Mouse (Mus musculus): ENCODE measurements at regions not wholly inside any gene's neighbourhood (a gene's known extent, or its start where the extent isn't known, plus 50 kb on each side); places are given as distances from the start of the nearest gene placed in this dataset.
"Not testable (repeated sequence)": the region's sequence is repeated elsewhere in the genome, so short reads cannot be mapped to it uniquely, and the experiment has no call there.

- no peak overlapping the region for H3K9ac ChIP-seq (ENCODE audit: low read depth, low read length)
- H3K27me3 ChIP-seq (ENCODE audit: control insufficient read depth, insufficient read depth, low read length) = no peaks in the 10 kb centered on the region
- no peaks in the 10 kb centered on the region for H3K36me3 ChIP-seq (ENCODE audit: control insufficient read depth, insufficient read depth, low read length)
- no peak for TF ChIP-seq CTCF (IDR thresholded peaks at IDR 0.05)
- no peak for TF ChIP-seq EP300 (IDR thresholded peaks at IDR 0.05; ENCODE audit: insufficient read depth, low read depth, low read length)
- no peak for TF ChIP-seq POLR2A (IDR thresholded peaks at IDR 0.05; ENCODE audit: insufficient read depth, low read depth, low read length)
- no peaks in the 10 kb centered on the region for H3K79me2 ChIP-seq (replicated peaks; ENCODE audit: control insufficient read depth, insufficient read depth, low read length)
- H3K27ac ChIP-seq = no peak overlapping the region
- no peak for DNase-seq
- 52% methylated on average over 5 of the region's 5 CpGs for WGBS
- no peak overlapping the region for H3K4me3 ChIP-seq
- intact Hi-C loops (cut with DNase I) = no loop called here
- no peaks in the 10 kb centered on the region for H3K4me1 ChIP-seq (ENCODE audit: control insufficient read depth, insufficient read depth, low read length)
These were observed 553.2 kb upstream of the Hs3st1 start for GRCm38 (mm10) chr5:40308510-40308909.

- H3K9ac ChIP-seq (ENCODE audit: low read depth, low read length); H3K27ac ChIP-seq; intact Hi-C loops (cut with DNase I); H3K27me3 ChIP-seq (ENCODE audit: control insufficient read depth, insufficient read depth, low read length); H3K36me3 ChIP-seq (ENCODE audit: control insufficient read depth, insufficient read depth, low read length); H3K4me3 ChIP-seq; DNase-seq; H3K4me1 ChIP-seq (ENCODE audit: control insufficient read depth, insufficient read depth, low read length); H3K79me2 ChIP-seq (replicated peaks; ENCODE audit: control insufficient read depth, insufficient read depth, low read length): not testable (repeated sequence)
- WGBS = 76% methylated on average over 2 of the region's 2 CpGs
These were observed 549.5 kb upstream of the Hs3st1 start for GRCm38 (mm10) chr5:40304777-40305176.

GRCm38 (mm10) chr5:40294868-40295693, 539.8 kb upstream of the Hs3st1 start:
- H3K36me3 ChIP-seq (ENCODE audit: control insufficient read depth, insufficient read depth, low read length) = no peaks in the 10 kb centered on the region
- no peaks in the 10 kb centered on the region for H3K27me3 ChIP-seq (ENCODE audit: control insufficient read depth, insufficient read depth, low read length)
- intact Hi-C loops (cut with DNase I) = no loop called here
- no peak overlapping the region for H3K4me3 ChIP-seq
- TF ChIP-seq CTCF (IDR thresholded peaks at IDR 0.05) (no peak), POLR2A (IDR thresholded peaks at IDR 0.05; ENCODE audit: insufficient read depth, low read depth, low read length) (no peak), EP300 (IDR thresholded peaks at IDR 0.05; ENCODE audit: insufficient read depth, low read depth, low read length) (no peak)
- no peak for DNase-seq
- no peak overlapping the region for H3K9ac ChIP-seq (ENCODE audit: low read depth, low read length)
- WGBS = 81% methylated on average over 3 of the region's 3 CpGs
- no peaks in the 10 kb centered on the region for H3K79me2 ChIP-seq (replicated peaks; ENCODE audit: control insufficient read depth, insufficient read depth, low read length)
- H3K4me1 ChIP-seq (ENCODE audit: control insufficient read depth, insufficient read depth, low read length) = no peaks in the 10 kb centered on the region
- no peak overlapping the region for H3K27ac ChIP-seq

GRCm38 (mm10) chr5:40282330-40282729, 527.1 kb upstream of the Hs3st1 start:
- intact Hi-C loops (cut with DNase I) = loop anchor here (5.0 kb wide), 1 partner anchor 670 kb away; no protein-coding TSS in a partner anchor
- Histone ChIP-seq H3K27me3 (ENCODE audit: control insufficient read depth, insufficient read depth, low read length) (no peaks in the 10 kb centered on the region), H3K4me1 (ENCODE audit: control insufficient read depth, insufficient read depth, low read length) (no peaks in the 10 kb centered on the region), H3K79me2 (replicated peaks; ENCODE audit: control insufficient read depth, insufficient read depth, low read length) (no peaks in the 10 kb centered on the region), H3K27ac (no peak overlapping the region), H3K9ac (ENCODE audit: low read depth, low read length) (no peak overlapping the region), H3K36me3 (ENCODE audit: control insufficient read depth, insufficient read depth, low read length) (no peaks in the 10 kb centered on the region), H3K4me3 (no peak overlapping the region)
- DNase-seq = no peak
- TF ChIP-seq CTCF (IDR thresholded peaks at IDR 0.05) (peak; percentile 25; the same call in 1 of the 2 replicates), POLR2A (IDR thresholded peaks at IDR 0.05; ENCODE audit: insufficient read depth, low read depth, low read length) (no peak), EP300 (IDR thresholded peaks at IDR 0.05; ENCODE audit: insufficient read depth, low read depth, low read length) (no peak)
- WGBS = 43% methylated on average over 2 of the region's 2 CpGs

- TF ChIP-seq CTCF (IDR thresholded peaks at IDR 0.05) = no peak
- TF ChIP-seq POLR2A (IDR thresholded peaks at IDR 0.05; ENCODE audit: insufficient read depth, low read depth, low read length) = no peak
- no peak for TF ChIP-seq EP300 (IDR thresholded peaks at IDR 0.05; ENCODE audit: insufficient read depth, low read depth, low read length)
- no peak for DNase-seq
- Histone ChIP-seq H3K4me1 (ENCODE audit: control insufficient read depth, insufficient read depth, low read length) (no peaks in the 10 kb centered on the region), H3K27me3 (ENCODE audit: control insufficient read depth, insufficient read depth, low read length) (no peaks in the 10 kb centered on the region), H3K4me3 (no peak overlapping the region), H3K27ac (no peak overlapping the region), H3K79me2 (replicated peaks; ENCODE audit: control insufficient read depth, insufficient read depth, low read length) (no peaks in the 10 kb centered on the region), H3K9ac (ENCODE audit: low read depth, low read length) (no peak overlapping the region), H3K36me3 (ENCODE audit: control insufficient read depth, insufficient read depth, low read length) (no peaks in the 10 kb centered on the region)
- intact Hi-C loops (cut with DNase I) = no loop called here
- 75% methylated on average over 3 of the region's 3 CpGs for WGBS
These were observed 491.4 kb upstream of the Hs3st1 start for GRCm38 (mm10) chr5:40246664-40247063.

Measured in heart, adult 2 months (tissue).